Mouse (Mus musculus) heart, embryonic 14.5 days (tissue): ENCODE measurements at regions not wholly inside any gene's neighbourhood (a gene's known extent, or its start where the extent isn't known, plus 50 kb on each side); places are given as distances from the start of the nearest gene placed in this dataset.

Source experiments
- ATAC-seq: fragments of 200-750 bp; cut with Nextera tagmentation; 2 replicates; pipeline ENCODE4 v1.8.0; 2017; ENCODE audit warnings: low read depth, moderate TSS enrichment; ENCODE audit not compliant: insufficient number of reproducible peaks, insufficient read depth, low FRiP score
- H3K27ac ChIP-seq, 2 experiments: fragments of 200-500 bp in 1 of 2; fragments of 300-500 bp in 1 of 2; sonication (generic) in 1 of 2; replicated peaks in 1 of 2; 2 replicates each; pipeline ENCODE4 v1.5.1; 2012 to 2014; ENCODE audit warnings: low read depth in 2 of 2, low read length in 2 of 2, control low read depth in 1 of 2, mild to moderate bottlenecking in 1 of 2, mixed read lengths in 1 of 2; ENCODE audit not compliant: control insufficient read depth in 1 of 2, insufficient read depth in 1 of 2
- H3K27me3 ChIP-seq: fragments of 300-500 bp; sonication (generic); 2 replicates; pipeline ENCODE4 v1.6.1; 2014; ENCODE audit warnings: mild to moderate bottlenecking, low read length, control low read depth; ENCODE audit not compliant: control insufficient read depth, insufficient read depth
- H3K36me3 ChIP-seq: fragments of 300-500 bp; sonication (generic); 2 replicates; pipeline ENCODE4 v1.6.1; 2014; ENCODE audit warnings: mild to moderate bottlenecking, control low read depth, low read length, mixed read lengths; ENCODE audit not compliant: control insufficient read depth, insufficient read depth
- H3K4me1 ChIP-seq, 2 experiments: fragments of 200-500 bp in 1 of 2; fragments of 300-500 bp in 1 of 2; sonication (generic) in 1 of 2; 2 replicates each; pipeline ENCODE4 v1.6.1; 2012 to 2014; ENCODE audit warnings: low read length in 2 of 2, control low read depth in 1 of 2, mixed read lengths in 1 of 2; ENCODE audit not compliant: control insufficient read depth in 2 of 2, insufficient read depth in 2 of 2
- H3K4me2 ChIP-seq: fragments of 300-500 bp; sonication (generic); 2 replicates; pipeline ENCODE4 v1.6.1; 2014; ENCODE audit warnings: mild to moderate bottlenecking, low read length
- H3K4me3 ChIP-seq, 2 experiments: fragments of 200-500 bp in 1 of 2; fragments of 300-500 bp in 1 of 2; sonication (generic) in 1 of 2; 2 replicates each; pipeline ENCODE4 v1.5.1; 2012 to 2014; ENCODE audit warnings: low read length in 2 of 2, mild to moderate bottlenecking in 2 of 2, control low read depth in 1 of 2, low read depth in 1 of 2, moderate library complexity in 1 of 2; ENCODE audit not compliant: control insufficient read depth in 1 of 2, insufficient read depth in 1 of 2
- H3K9ac ChIP-seq: fragments of 300-500 bp; sonication (generic); 2 replicates; pipeline ENCODE4 v1.6.1; 2014; ENCODE audit warnings: mild to moderate bottlenecking, low read length
- H3K9me3 ChIP-seq: fragments of 300-500 bp; sonication (generic); 2 replicates; pipeline ENCODE4 v1.6.1; 2016; ENCODE audit warnings: low read length, control low read depth; ENCODE audit not compliant: control insufficient read depth
- WGBS: fragments of 180-500 bp; shearing (Covaris S2); extraction: QIAGEN DNeasy Blood & Tissue Kit; methylation state at CpG from one replicate; pipeline ENCODE4 v1.1.7; 2014; 5-methylcytosine and 5-hydroxymethylcytosine counted together

- WGBS, result 74% methylated on average over 1 of the region's 1 CpGs
- H3K27me3 ChIP-seq, result no peaks in the 10 kb centered on the region
- H3K4me1 ChIP-seq, result peaks cover 2 to 6% of the 10 kb centered on the region in 2 experiments
- H3K27ac ChIP-seq, result no peak overlapping the region
- no peak overlapping the region for H3K4me3 ChIP-seq
- no peak overlapping the region for H3K9ac ChIP-seq
- H3K4me2 ChIP-seq, result no peak overlapping the region
- no peak for ATAC-seq
- no peaks in the 10 kb centered on the region for H3K9me3 ChIP-seq
- no peaks in the 10 kb centered on the region for H3K36me3 ChIP-seq
These were observed 116.4 kb upstream of the Tab2 start for GRCm38 (mm10) chr10:8072463-8072862.

GRCm38 (mm10) chr10:8071858-8072257 is 115.8 kb upstream of the Tab2 start:
- Histone ChIP-seq H3K27me3 (no peaks in the 10 kb centered on the region), H3K4me1 (peaks cover under 1 to 2% of the 10 kb centered on the region in 2 experiments; a peak in 3 of 4 replicates), H3K4me2 (no peak overlapping the region), H3K9ac (no peak overlapping the region), H3K9me3 (no peaks in the 10 kb centered on the region), H3K36me3 (no peaks in the 10 kb centered on the region), H3K4me3 (no peak overlapping the region), H3K27ac (no peak overlapping the region)
- 67% methylated on average over 3 of the region's 3 CpGs for WGBS
- no peak for ATAC-seq

GRCm38 (mm10) chr10:8070472-8070871 is 114.4 kb upstream of the Tab2 start:
- Histone ChIP-seq H3K9ac (no peak overlapping the region), H3K4me2 (no peak overlapping the region), H3K27ac (0 out of 4 replicates have a peak overlapping the region, but pooled peaks of 1 of the 2 experiments have one; percentile 5), H3K9me3 (no peaks in the 10 kb centered on the region), H3K4me3 (no peak overlapping the region), H3K27me3 (no peaks in the 10 kb centered on the region), H3K36me3 (no peaks in the 10 kb centered on the region), H3K4me1 (peaks cover 0 to 2% of the 10 kb centered on the region in 2 experiments; a peak in 2 of 4 replicates)
- ATAC-seq, result no peak
- WGBS, result 56% methylated on average over 2 of the region's 2 CpGs

- H3K27me3 ChIP-seq, result no peaks in the 10 kb centered on the region
- no peaks in the 10 kb centered on the region for H3K36me3 ChIP-seq
- H3K9me3 ChIP-seq, result no peaks in the 10 kb centered on the region
- 52% methylated on average over 3 of the region's 3 CpGs for WGBS
- H3K4me2 ChIP-seq, result no peak overlapping the region
- no peak overlapping the region for H3K9ac ChIP-seq
- H3K27ac ChIP-seq, result no peak overlapping the region
- H3K4me1 ChIP-seq, result peaks cover 0 to 2% of the 10 kb centered on the region in 2 experiments; a peak in 2 of 4 replicates
- no peak for ATAC-seq
- no peak overlapping the region for H3K4me3 ChIP-seq
These were observed 110.9 kb upstream of the Tab2 start for GRCm38 (mm10) chr10:8066926-8067325.

GRCm38 (mm10) chr10:8065746-8066145 is 109.7 kb upstream of the Tab2 start:
- Histone ChIP-seq H3K4me3 (no peak overlapping the region), H3K27me3 (no peaks in the 10 kb centered on the region), H3K4me2 (no peak overlapping the region), H3K27ac (no peak overlapping the region), H3K9ac (no peak overlapping the region), H3K9me3 (no peaks in the 10 kb centered on the region), H3K36me3 (no peaks in the 10 kb centered on the region), H3K4me1 (no peaks in the 10 kb centered on the region)
- 81% methylated on average over 8 of the region's 8 CpGs for WGBS
- ATAC-seq, result no peak

- H3K9ac ChIP-seq, result no peak overlapping the region
- no peaks in the 10 kb centered on the region for H3K4me1 ChIP-seq
- no peak for ATAC-seq
- H3K9me3 ChIP-seq, result no peaks in the 10 kb centered on the region
- H3K4me2 ChIP-seq, result no peak overlapping the region
- 74% methylated on average over 2 of the region's 2 CpGs for WGBS
- no peaks in the 10 kb centered on the region for H3K36me3 ChIP-seq
- no peak overlapping the region for H3K4me3 ChIP-seq
- H3K27ac ChIP-seq, result no peak overlapping the region
- H3K27me3 ChIP-seq, result no peaks in the 10 kb centered on the region
These were observed 108.3 kb upstream of the Tab2 start for GRCm38 (mm10) chr10:8064281-8064680.

GRCm38 (mm10) chr10:8063458-8064090 is 107.5 kb upstream of the Tab2 start:
- Histone ChIP-seq H3K4me2 (no peak overlapping the region), H3K4me3 (no peak overlapping the region), H3K4me1 (no peaks in the 10 kb centered on the region), H3K9me3 (no peaks in the 10 kb centered on the region), H3K9ac (no peak overlapping the region), H3K27ac (no peak overlapping the region), H3K27me3 (no peaks in the 10 kb centered on the region), H3K36me3 (no peaks in the 10 kb centered on the region)
- ATAC-seq, result no peak
- WGBS, result 78% methylated on average over 5 of the region's 5 CpGs

GRCm38 (mm10) chr10:8060987-8061386 is 105.0 kb upstream of the Tab2 start:
- no peak overlapping the region for H3K27ac ChIP-seq
- no peak overlapping the region for H3K4me2 ChIP-seq
- H3K36me3 ChIP-seq, result no peaks in the 10 kb centered on the region
- H3K9ac ChIP-seq, result no peak overlapping the region
- no peaks in the 10 kb centered on the region for H3K4me1 ChIP-seq
- no peak overlapping the region for H3K4me3 ChIP-seq
- no peak for ATAC-seq
- H3K9me3 ChIP-seq, result no peaks in the 10 kb centered on the region
- H3K27me3 ChIP-seq, result no peaks in the 10 kb centered on the region
